Mouse (Mus musculus) ovary, adult 18-20 months (tissue): ENCODE measurements at regions not wholly inside any gene's neighbourhood (a gene's known extent, or its start where the extent isn't known, plus 50 kb on each side); places are given as distances from the start of the nearest gene placed in this dataset.

Source experiments
- DNase-seq: peaks from one replicate; pipeline ENCODE4 v3.0.0; 2022; ENCODE audit warnings: low spot score, mixed read lengths

GRCm38 (mm10) chr5:73875847-73876246, 192.4 kb downstream of the Usp46 start:
- DNase-seq, result no peak

GRCm38 (mm10) chr5:73880936-73881335, 187.3 kb downstream of the Usp46 start:
- DNase-seq, result peak; percentile 12

GRCm38 (mm10) chr5:73881941-73882340, 186.3 kb downstream of the Usp46 start:
- peak; percentile 50 for DNase-seq

- no peak for DNase-seq
Measured at GRCm38 (mm10) chr5:73884998-73885397, 183.2 kb downstream of the Usp46 start.

GRCm38 (mm10) chr5:73885691-73886090, 182.5 kb downstream of the Usp46 start:
- DNase-seq, result no peak

GRCm38 (mm10) chr5:73887306-73887958, 180.8 kb downstream of the Usp46 start:
- DNase-seq, result no peak

GRCm38 (mm10) chr5:73888391-73888790, 179.8 kb downstream of the Usp46 start:
- no peak for DNase-seq

- DNase-seq, result no peak
Measured at GRCm38 (mm10) chr5:73889342-73889741, 178.9 kb downstream of the Usp46 start.

GRCm38 (mm10) chr5:73890942-73891341, 177.3 kb downstream of the Usp46 start:
- no peak for DNase-seq

GRCm38 (mm10) chr5:73891606-73892005, 176.6 kb downstream of the Usp46 start:
- no peak for DNase-seq

- no peak for DNase-seq
Measured at GRCm38 (mm10) chr5:73892440-73893225, 175.6 kb downstream of the Usp46 start.

- no peak for DNase-seq
Measured at GRCm38 (mm10) chr5:73895186-73895585, 173.0 kb downstream of the Usp46 start.

- no peak for DNase-seq
Measured at GRCm38 (mm10) chr5:73896785-73897184, 171.4 kb downstream of the Usp46 start.

GRCm38 (mm10) chr5:73901651-73902050, 166.6 kb downstream of the Usp46 start:
- no peak for DNase-seq

GRCm38 (mm10) chr5:73902470-73903218, 165.6 kb downstream of the Usp46 start:
- no peak for DNase-seq

- DNase-seq, result no peak
Measured at GRCm38 (mm10) chr5:73903219-73903570, 165.0 kb downstream of the Usp46 start.

- DNase-seq, result no peak
Measured at GRCm38 (mm10) chr5:73904146-73904811, 164.0 kb downstream of the Usp46 start.

GRCm38 (mm10) chr5:73912149-73912548, 156.1 kb downstream of the Usp46 start:
- DNase-seq, result no peak

GRCm38 (mm10) chr5:73913116-73913515, 155.1 kb downstream of the Usp46 start:
- DNase-seq, result no peak

GRCm38 (mm10) chr5:73918011-73918410, 150.2 kb downstream of the Usp46 start:
- DNase-seq, result no peak

GRCm38 (mm10) chr5:73919936-73920335, 148.3 kb downstream of the Usp46 start:
- DNase-seq, result no peak

GRCm38 (mm10) chr5:73927534-73927933, 140.7 kb downstream of the Usp46 start:
- no peak for DNase-seq
